Mouse (Mus musculus): ENCODE data around the gene Nr6a1. TPM values are rescaled to one million over a fixed set of nuclear protein-coding genes. Genes with fewer than 3 reads are reported as not detected.

The Nr6a1 gene
- polyA plus RNA-seq, 1 experiment from 2014 or later: 3.1 TPM

DNA sequence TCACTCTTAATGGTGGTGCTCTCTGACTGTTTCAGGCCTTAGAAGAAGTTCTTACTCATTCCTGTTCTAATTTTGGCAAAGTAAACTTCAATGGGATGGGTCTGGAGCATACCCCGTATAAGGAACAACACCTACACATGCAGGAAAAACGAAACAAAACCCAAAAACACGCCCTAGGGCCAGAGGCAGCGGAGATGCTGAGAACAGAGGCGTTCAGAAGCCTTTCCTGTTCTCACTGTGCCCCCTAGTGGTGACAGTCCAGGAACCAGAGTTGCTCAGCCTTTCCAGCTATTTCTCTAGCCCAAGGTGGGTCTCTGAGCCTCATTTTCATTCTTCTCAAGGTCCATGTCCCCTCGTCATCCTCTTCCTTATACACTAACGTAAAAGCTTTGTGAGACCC lies 188.1 kb downstream of the Nr6a1 start:
- peak; percentile 79 for ATAC-seq (ENCODE audit: low FRiP score)
- Histone ChIP-seq H3K9me3 (no peaks in the 10 kb centered on the region), H3K4me2 (no peak overlapping the region), H3K27ac (no peak overlapping the region), H3K36me3 (peaks cover 13% of the 10 kb centered on the region), H3K9ac (no peak overlapping the region), H3K4me1 (replicated peaks) (peaks cover 4% of the 10 kb centered on the region; the same call in 1 of the 2 replicates), H3K4me3 (no peak overlapping the region), H3K27me3 (no peaks in the 10 kb centered on the region)
- WGBS: 19% methylated on average over 7 of the region's 7 CpGs

DNA sequence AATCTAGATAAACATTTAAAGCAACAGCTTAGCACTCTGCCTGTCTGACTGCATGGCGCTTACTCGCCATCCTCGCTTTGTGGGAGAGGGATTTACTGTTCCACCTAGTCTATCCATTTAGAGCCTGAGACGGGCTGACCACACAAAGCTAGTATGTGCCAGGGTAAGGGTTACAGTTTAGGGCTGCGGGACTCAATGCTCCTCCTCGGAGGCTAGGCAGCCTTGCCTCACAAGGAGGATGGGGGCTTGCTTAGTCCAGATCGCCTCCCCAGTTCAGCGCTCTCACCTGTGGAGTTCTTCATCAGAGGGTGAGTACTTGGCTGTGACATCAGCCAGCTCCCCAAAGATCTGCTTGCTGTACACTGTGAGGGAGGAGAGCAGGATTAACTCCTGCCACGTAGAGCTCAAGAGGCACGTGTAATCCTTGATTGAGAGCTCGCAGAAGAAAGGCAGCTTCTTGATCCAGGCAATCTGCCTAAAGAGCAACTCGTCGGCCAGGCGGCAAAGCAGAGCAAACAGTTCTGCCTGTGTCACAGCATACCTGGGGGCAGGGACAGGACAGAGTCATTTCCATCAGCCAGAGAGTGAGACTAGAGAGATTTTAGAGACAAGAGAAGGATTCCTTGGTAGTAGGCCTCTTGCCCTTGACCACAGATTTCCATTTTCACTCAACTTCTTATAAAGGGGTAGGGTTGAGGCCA lies 188.7 kb downstream of the Nr6a1 start:
- Histone ChIP-seq H3K27me3 (no peaks in the 10 kb centered on the region), H3K4me1 (replicated peaks) (0 out of 2 replicates have a peak, but pooled peaks cover under 1% of the 10 kb centered on the region), H3K9me3 (no peaks in the 10 kb centered on the region), H3K4me2 (no peak overlapping the region), H3K4me3 (no peak overlapping the region), H3K9ac (no peak overlapping the region), H3K27ac (no peak overlapping the region), H3K36me3 (peaks cover 15% of the 10 kb centered on the region)
- ATAC-seq (ENCODE audit: low FRiP score): no peak
- WGBS: 88% methylated on average over 14 of the region's 14 CpGs

DNA sequence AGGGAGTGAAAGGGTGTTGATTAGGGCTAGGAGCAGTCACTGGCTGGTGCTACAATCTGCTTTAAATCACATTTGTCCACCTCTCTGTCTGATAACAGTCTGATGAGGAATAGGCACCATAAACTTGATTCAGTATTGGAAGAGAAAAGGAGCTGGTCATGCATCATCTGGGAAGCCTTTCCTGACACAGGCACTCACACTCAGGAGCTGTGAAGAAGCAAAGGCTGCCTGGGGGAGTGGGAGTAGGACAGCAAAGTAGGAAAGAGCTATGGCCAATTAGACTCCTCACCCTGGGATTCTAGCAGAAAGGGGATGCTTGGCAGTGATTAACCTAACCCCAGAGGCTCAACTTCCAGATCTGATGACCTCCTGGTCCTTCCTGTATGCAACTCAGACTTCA lies 191.7 kb downstream of the Nr6a1 start:
- Histone ChIP-seq H3K27ac (no peak overlapping the region), H3K4me2 (no peak overlapping the region), H3K36me3 (peaks cover 9% of the 10 kb centered on the region), H3K9ac (no peak overlapping the region), H3K4me1 (replicated peaks) (no peaks in the 10 kb centered on the region), H3K27me3 (no peaks in the 10 kb centered on the region), H3K9me3 (no peaks in the 10 kb centered on the region), H3K4me3 (no peak overlapping the region)
- ATAC-seq (ENCODE audit: low FRiP score): no peak

DNA sequence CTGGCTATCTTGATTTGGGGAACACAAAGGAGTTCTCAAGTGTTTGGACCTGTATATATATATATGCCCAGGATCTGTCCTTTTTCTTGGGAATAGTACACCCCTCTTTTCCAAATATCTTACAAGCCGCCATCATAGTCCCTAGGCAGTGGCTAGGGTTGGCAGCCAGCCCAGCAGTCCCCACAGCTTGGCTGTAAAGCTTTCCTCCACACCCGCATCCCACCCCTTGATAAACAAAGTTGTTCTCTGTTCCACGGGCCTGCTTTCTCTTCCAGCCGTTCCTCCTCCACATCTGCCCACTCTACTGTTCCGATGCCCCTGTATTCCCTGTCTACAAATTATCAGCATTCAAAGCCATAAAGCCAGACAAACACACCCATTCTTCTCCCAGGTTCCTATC lies 192.8 kb downstream of the Nr6a1 start:
- no peaks in the 10 kb centered on the region for H3K9me3 ChIP-seq
- H3K36me3 ChIP-seq: peaks cover 19% of the 10 kb centered on the region
- H3K27me3 ChIP-seq: no peaks in the 10 kb centered on the region
- 64% methylated on average over 5 of the region's 5 CpGs for WGBS
- no peak overlapping the region for H3K4me2 ChIP-seq
- no peak overlapping the region for H3K4me3 ChIP-seq
- no peak overlapping the region for H3K9ac ChIP-seq
- no peak for ATAC-seq (ENCODE audit: low FRiP score)
- no peak overlapping the region for H3K27ac ChIP-seq
- no peaks in the 10 kb centered on the region for H3K4me1 ChIP-seq (replicated peaks)

DNA sequence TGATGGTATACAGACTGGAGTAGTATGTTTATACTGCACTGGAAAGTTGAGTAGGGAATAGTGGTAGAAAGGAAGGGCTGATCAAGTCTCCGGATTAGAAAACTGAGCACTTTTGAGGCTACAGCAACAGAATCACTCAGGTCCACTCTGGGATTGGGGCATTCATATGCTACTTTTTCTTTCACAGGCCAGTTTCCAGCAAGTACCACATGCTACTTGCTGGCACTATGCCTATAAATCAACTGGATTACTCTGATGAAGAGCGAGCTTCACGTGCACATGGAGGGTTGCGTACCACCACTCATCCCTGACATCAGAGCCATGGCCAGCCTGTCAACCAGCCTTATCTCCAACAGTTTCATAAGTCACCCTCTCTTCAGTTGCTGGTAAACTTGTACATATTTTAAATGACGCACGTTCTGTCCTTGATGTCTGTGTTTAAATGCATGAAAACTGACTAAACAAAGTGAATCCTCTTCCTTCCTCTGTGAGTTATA lies 197.1 kb downstream of the Nr6a1 start:
- Histone ChIP-seq H3K9me3 (no peaks in the 10 kb centered on the region), H3K4me3 (no peak overlapping the region), H3K27me3 (no peaks in the 10 kb centered on the region), H3K36me3 (peaks cover 23% of the 10 kb centered on the region), H3K9ac (no peak overlapping the region), H3K4me1 (replicated peaks) (no peaks in the 10 kb centered on the region), H3K27ac (no peak overlapping the region), H3K4me2 (no peak overlapping the region)
- 94% methylated on average over 6 of the region's 6 CpGs for WGBS
- ATAC-seq (ENCODE audit: low FRiP score): no peak

DNA sequence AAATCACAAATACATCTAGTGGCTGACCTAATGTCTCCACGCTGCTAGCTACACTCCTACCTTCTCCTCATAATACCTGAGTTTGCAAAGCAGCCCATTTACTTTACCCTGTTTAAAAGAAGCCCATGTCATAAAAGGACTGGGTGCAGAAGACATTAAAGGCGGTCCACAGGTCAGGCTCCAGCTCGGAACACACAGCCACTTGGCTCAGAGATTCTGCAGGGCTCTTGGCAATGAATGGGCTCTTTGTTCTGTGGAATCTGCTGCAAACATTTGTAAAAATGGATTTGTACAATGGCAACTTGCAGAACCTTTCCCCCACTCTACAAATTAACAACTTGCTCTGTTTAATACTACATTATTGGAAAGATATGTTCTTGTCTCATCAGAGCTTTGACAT lies 202.1 kb downstream of the Nr6a1 start:
- H3K9ac ChIP-seq: no peak overlapping the region
- H3K27ac ChIP-seq: no peak overlapping the region
- 37% methylated on average over 3 of the region's 3 CpGs for WGBS
- H3K27me3 ChIP-seq: no peaks in the 10 kb centered on the region
- H3K4me3 ChIP-seq: no peak overlapping the region
- no peak for ATAC-seq (ENCODE audit: low FRiP score)
- H3K4me2 ChIP-seq: no peak overlapping the region
- H3K36me3 ChIP-seq: peaks cover 17% of the 10 kb centered on the region
- peaks cover 14% of the 10 kb centered on the region for H3K4me1 ChIP-seq (replicated peaks)
- H3K9me3 ChIP-seq: no peaks in the 10 kb centered on the region

DNA sequence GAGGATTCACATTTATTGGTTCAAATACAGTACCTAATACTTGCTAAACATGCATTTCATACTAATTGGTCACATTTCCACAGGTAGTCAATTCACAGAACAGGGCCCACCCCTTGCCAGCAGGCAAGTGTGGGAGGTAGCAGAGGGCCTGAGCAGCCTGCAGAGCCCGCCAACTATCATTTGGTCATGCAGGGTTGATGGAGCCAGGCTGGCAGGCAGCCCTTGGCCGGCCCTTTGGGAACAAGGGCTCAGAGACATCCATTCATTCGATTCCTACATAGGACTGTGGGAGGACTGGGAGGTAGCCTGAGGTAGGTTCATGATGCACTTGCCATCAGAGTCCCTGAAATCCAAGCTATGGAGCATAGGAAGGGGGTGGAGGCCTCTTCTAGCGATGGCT lies 204.1 kb downstream of the Nr6a1 start:
- 85% methylated on average over 4 of the region's 4 CpGs for WGBS
- Histone ChIP-seq H3K36me3 (peaks cover 10% of the 10 kb centered on the region), H3K4me3 (no peak overlapping the region), H3K4me2 (no peak overlapping the region), H3K9ac (no peak overlapping the region), H3K4me1 (replicated peaks) (peaks cover 14% of the 10 kb centered on the region), H3K27me3 (no peaks in the 10 kb centered on the region), H3K9me3 (no peaks in the 10 kb centered on the region), H3K27ac (no peak overlapping the region)
- no peak for ATAC-seq (ENCODE audit: low FRiP score)

DNA sequence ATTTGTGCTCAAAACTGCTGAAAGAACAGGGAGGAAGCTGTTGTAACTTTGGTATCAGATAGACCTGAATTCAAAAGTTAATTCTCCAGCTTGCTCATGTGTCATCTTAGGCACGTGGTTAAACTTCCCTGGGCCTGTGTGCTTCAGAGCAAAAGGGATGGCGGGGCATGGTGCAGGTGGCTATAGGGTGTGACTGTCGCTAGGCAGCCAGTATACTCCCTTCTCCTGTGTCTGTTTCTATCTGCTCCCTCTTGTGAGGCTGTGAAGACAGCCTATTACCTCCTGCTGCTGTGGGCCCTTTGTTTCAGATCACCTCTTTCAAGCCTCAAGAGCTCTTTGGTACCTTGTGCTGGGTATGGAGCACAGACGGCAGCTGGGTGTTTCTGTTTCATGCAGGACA lies 205.4 kb downstream of the Nr6a1 start:
- no peak overlapping the region for H3K4me2 ChIP-seq
- H3K36me3 ChIP-seq: peaks cover 3% of the 10 kb centered on the region
- ATAC-seq (ENCODE audit: low FRiP score): no peak
- 41% methylated on average over 4 of the region's 4 CpGs for WGBS
- H3K9ac ChIP-seq: no peak overlapping the region
- no peaks in the 10 kb centered on the region for H3K27me3 ChIP-seq
- no peak overlapping the region for H3K4me3 ChIP-seq
- H3K27ac ChIP-seq: no peak overlapping the region
- no peaks in the 10 kb centered on the region for H3K9me3 ChIP-seq
- peaks cover 14% of the 10 kb centered on the region for H3K4me1 ChIP-seq (replicated peaks)

DNA sequence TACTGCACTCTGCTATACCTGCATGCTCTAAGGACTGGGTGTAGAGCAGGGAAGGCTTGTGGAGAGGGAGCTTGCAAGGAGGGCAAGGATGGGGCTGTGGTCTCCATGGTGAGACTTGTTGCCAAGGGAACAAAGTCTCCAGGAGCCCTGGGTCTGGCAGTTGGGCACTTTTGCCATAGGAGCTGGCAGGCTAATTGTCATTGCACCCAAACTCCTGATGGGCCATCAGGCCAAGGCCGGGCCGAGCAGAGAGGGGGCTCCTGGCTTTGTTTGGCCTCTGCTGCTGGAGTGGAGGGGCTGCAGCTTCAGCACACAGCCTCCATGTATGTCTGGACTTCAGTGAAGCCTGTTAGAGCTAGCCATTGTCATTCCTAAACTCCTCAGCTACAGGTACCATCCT lies 206.8 kb downstream of the Nr6a1 start:
- Histone ChIP-seq H3K4me1 (replicated peaks) (peaks cover 14% of the 10 kb centered on the region), H3K9me3 (no peaks in the 10 kb centered on the region), H3K27me3 (0 out of 2 replicates have a peak, but pooled peaks cover 3% of the 10 kb centered on the region), H3K36me3 (no peaks in the 10 kb centered on the region; the same call in 1 of the 2 replicates), H3K4me3 (no peak overlapping the region), H3K4me2 (no peak overlapping the region), H3K27ac (no peak overlapping the region), H3K9ac (no peak overlapping the region)
- ATAC-seq (ENCODE audit: low FRiP score): no peak
- WGBS: 47% methylated on average over 2 of the region's 2 CpGs

DNA sequence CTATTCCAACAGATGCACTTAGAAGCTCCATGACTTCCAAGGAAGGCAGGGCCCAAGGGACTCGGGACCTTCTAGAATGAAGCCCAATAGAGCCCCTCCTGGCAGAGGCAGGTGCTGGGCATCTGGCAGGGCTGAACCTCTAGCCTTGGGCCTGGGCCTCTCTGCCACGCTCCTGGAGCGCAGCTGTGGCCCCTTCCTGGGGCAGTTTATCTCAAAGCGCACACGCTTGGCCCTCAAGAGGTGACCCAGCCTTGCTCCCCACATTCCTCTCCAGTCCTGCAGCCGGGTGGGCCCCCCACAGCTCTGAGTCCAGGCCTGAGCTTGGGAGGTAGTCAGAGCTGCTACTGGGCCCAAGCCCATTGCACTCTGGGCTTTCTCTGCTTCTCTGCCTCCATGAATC lies 208.1 kb downstream of the Nr6a1 start:
- H3K4me1 ChIP-seq (replicated peaks): peaks cover 14% of the 10 kb centered on the region
- H3K4me3 ChIP-seq: no peak overlapping the region
- ATAC-seq (ENCODE audit: low FRiP score): no peak
- H3K27ac ChIP-seq: no peak overlapping the region
- H3K9ac ChIP-seq: no peak overlapping the region
- whole genome bisulfite sequencing: 79% methylated on average over 6 of the region's 6 CpGs
- H3K27me3 ChIP-seq: peaks cover 9% of the 10 kb centered on the region
- no peaks in the 10 kb centered on the region; the same call in 1 of the 2 replicates for H3K36me3 ChIP-seq
- no peak overlapping the region for H3K4me2 ChIP-seq
- no peaks in the 10 kb centered on the region for H3K9me3 ChIP-seq

DNA sequence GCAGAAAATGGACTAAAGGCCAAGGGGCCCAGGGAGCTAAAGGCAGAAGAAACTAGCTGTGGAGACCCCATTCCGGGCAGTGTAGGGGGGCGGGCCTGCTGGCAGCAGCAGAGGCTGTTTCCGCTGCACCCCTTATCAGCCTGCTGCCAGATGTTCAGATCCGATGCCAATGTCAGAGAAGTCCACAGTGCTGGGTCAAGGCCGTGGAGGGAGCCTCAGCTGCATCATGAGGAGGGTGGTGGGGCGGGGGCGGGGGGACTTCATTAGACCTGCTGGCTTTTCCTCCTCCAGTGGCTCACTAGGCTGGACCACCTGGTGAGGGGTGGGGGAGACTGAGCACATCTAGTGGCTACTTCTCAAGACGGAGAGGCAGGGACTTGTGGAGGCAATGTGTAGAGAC lies 208.8 kb downstream of the Nr6a1 start:
- no peak overlapping the region for H3K9ac ChIP-seq
- no peak overlapping the region for H3K4me3 ChIP-seq
- no peaks in the 10 kb centered on the region for H3K9me3 ChIP-seq
- H3K4me1 ChIP-seq (replicated peaks): peaks cover 13% of the 10 kb centered on the region
- WGBS: 65% methylated on average over 8 of the region's 8 CpGs
- H3K4me2 ChIP-seq: no peak overlapping the region
- H3K36me3 ChIP-seq: no peaks in the 10 kb centered on the region
- no peak for ATAC-seq (ENCODE audit: low FRiP score)
- H3K27ac ChIP-seq: no peak overlapping the region
- peaks cover 15% of the 10 kb centered on the region for H3K27me3 ChIP-seq

DNA sequence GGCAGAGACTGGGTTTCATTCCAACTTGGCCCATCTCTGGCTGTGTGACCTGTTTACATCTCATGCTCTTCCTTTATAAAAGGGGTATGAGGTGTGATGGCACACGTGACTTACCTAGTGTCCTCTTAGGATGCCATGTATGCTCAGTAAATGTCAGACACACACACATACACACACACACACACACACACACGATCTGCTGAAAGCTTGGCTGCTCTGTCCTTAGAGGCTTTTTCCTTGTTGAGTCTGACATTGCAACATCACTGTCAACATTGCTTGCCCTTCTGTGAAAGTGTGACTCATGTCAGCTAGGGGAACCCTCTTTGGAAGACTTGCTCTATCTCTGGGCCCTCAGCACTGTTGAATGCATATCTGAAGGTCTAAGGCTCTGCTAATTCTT lies 210.1 kb downstream of the Nr6a1 start:
- Histone ChIP-seq H3K27me3 (peaks cover 28% of the 10 kb centered on the region), H3K4me2 (no peak overlapping the region), H3K9me3 (no peaks in the 10 kb centered on the region), H3K4me3 (no peak overlapping the region), H3K9ac (no peak overlapping the region), H3K4me1 (replicated peaks) (peaks cover 9% of the 10 kb centered on the region; the same call in 1 of the 2 replicates), H3K27ac (no peak overlapping the region), H3K36me3 (no peaks in the 10 kb centered on the region)
- no peak for ATAC-seq (ENCODE audit: low FRiP score)
- WGBS: 85% methylated on average over 2 of the region's 2 CpGs

DNA sequence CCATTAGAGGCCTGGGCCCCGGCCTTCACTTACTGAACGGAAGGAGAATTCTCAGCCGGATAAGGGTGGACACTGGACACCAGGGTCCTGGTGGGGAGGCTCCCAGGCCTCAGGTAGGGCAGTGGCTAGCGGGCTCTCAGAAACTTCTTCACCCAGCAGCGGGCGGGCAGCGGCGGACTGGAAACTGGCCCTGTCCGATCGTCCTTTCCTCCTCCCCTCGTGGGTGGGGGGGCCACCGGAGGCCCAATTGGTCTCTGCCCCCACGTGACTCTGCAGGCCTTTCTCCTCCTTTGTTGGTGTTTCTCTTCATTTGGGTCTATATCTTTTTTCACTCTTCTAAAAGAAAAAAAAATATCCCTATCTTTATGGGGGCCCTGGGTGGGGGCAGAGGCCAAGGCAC lies 213.2 kb downstream of the Nr6a1 start, which contains the start of gene Nr5a1:
Gene Nr5a1 (minus strand): TSS at position 219 of the 400 bp plus-strand sequence.
- Histone ChIP-seq H3K4me3 (no peak within 1 kb of the TSS), H3K4me1 (replicated peaks) (peaks cover 22% of the 10 kb centered on the region), H3K36me3 (no peaks in the 10 kb centered on the region), H3K4me2 (no peak within 1 kb of the TSS), H3K27ac (no peak within 1 kb of the TSS), H3K9ac (no peak within 1 kb of the TSS), H3K9me3 (no peaks in the 10 kb centered on the region), H3K27me3 (peaks cover 57% of the 10 kb centered on the region)
- WGBS: 92% methylated on average over 12 of the region's 13 CpGs
- no peak for ATAC-seq (ENCODE audit: low FRiP score)
